Mouse (Mus musculus): Measurements from ENCODE around the gene Cep68. TPM values are rescaled to one million over a fixed set of nuclear protein-coding genes. Genes with fewer than 3 reads are reported as not detected.
A peak's percentile ranks its signal among the peaks of the same experiment; 100 is the strongest.

Gene Cep68
- polyA plus RNA-seq, 1 experiment from 2014 or later: 25.8 TPM

DNA sequence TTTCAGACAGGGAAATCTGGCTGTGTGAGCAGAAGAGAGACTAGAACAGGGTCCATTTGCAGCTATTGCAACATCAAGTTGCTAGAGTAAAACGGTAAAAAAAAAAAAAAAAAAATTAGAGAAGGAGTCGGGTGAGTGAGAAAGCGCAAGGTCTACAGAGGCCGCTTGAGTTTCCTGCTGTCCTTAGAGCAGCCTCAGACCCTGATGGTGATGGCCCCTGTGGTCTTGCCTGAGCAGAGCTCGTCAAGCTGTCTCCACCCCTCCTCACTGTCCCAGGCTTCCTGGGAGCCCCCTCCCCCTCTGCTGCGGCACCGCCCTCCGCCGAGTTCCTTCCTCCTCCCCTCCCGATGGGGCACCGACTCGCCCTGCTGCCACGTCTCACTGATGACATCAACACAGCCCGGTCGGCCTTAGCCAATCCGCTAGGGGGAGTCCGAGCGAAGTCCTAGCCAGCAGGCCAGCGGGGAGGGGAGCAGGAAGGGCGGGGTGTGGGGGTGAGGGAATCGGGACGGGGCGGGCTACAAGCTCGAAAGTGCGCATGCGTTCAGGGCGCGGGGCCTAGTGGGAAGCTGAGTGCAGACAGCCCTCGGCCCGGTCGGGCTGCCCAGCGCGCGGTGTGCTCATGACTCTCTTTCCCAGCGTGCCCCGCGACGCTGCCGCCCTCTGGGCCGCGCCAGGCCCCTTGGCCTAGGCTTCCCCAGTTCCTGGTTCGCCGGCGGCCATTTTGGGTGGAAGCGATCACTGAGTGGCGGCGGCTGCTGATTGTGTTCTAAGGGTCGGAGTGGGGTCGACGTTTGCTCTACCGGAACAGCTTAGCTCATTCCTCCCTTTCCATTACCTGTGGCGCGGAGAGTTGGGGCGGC, 48.3 kb downstream of the Cep68 start, which contains the start of gene Rab1a:
Rab1a (plus strand) TSS at position 720 of the 863 bp plus-strand sequence.
- peaks cover 24% of the 10 kb centered on the region for H3K4me1 ChIP-seq (ENCODE audit: control insufficient read depth, insufficient read depth, low read depth, low read length)
- peak within 1 kb of the TSS; percentile 87 for H3K4me2 ChIP-seq (ENCODE audit: low read length)
- H3K9me3 ChIP-seq (ENCODE audit: control insufficient read depth, low read length): no peaks in the 10 kb centered on the region
- peak within 1 kb of the TSS; percentile 100 for H3K9ac ChIP-seq (ENCODE audit: low read depth, low read length)
- no peaks in the 10 kb centered on the region for H3K36me3 ChIP-seq (ENCODE audit: control insufficient read depth, insufficient read depth, low read length)
- peak; percentile 99 for ATAC-seq
- WGBS: under 1% methylated on average over 53 of the region's 54 CpGs
- peak within 1 kb of the TSS; percentile 100 for H3K4me3 ChIP-seq (ENCODE audit: low read length)
- no peaks in the 10 kb centered on the region for H3K27me3 ChIP-seq (replicated peaks; ENCODE audit: control insufficient read depth, insufficient read depth, low read length)
- peak within 1 kb of the TSS; percentile 97 for H3K27ac ChIP-seq (ENCODE audit: low read depth, low read length)

DNA sequence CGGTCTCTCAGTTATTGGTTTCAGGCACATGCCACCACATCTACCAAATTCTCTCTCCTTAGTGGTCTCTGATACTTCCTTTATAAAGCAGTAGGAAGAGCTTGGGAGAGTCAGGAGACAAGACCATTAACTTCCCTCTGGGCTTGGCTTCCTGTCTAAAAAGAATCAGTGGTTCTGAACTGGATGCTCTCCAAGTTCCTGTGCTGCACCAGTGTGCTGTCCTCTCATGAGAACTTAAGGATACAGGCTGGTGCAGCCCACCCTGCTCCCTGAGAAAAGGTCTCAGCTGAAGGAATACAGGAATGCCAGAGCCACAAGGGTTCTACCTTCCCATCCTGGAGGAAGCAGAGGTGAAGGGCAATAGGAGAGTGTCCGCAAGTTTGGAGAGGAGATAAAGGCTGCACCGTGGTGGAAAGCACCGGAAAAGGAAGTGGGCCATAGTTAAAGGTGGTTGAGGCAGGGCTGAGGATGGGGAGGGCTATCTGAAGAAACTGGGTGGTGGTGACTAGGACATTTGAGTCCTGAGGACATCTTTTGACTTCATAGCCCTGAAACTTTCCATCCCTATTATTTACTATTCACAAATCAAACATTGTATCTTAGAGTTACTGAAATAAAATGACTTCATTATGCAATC, 56.0 kb downstream of the Cep68 start:
- Histone ChIP-seq H3K4me3 (ENCODE audit: low read length) (no peak overlapping the region), H3K27me3 (replicated peaks; ENCODE audit: control insufficient read depth, insufficient read depth, low read length) (no peaks in the 10 kb centered on the region), H3K27ac (ENCODE audit: low read depth, low read length) (no peak overlapping the region), H3K4me1 (ENCODE audit: control insufficient read depth, insufficient read depth, low read depth, low read length) (no peaks in the 10 kb centered on the region), H3K9me3 (ENCODE audit: control insufficient read depth, low read length) (no peaks in the 10 kb centered on the region), H3K36me3 (ENCODE audit: control insufficient read depth, insufficient read depth, low read length) (no peaks in the 10 kb centered on the region), H3K4me2 (ENCODE audit: low read length) (no peak overlapping the region), H3K9ac (ENCODE audit: low read depth, low read length) (no peak overlapping the region)
- WGBS: 98% methylated on average over 4 of the region's 4 CpGs
- ATAC-seq: no peak

DNA sequence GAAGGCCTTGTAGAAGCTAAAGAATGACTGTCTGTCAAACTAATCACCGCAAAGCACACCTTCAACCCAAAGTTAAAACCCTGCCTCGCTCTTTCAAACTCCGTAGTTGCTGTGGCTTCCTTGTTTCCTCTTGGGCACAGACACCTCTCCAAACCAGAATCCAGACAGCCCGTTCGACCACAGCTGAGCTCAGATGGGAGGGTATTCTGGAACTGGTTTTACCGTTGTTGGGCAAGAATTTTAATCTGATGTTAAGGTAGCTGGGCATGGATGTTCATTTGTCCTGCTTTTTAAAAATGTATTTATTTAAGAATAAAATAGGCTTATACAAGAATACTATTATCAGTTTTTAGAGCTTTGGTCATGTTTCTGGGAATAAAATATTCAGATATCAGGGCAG, 62.0 kb downstream of the Cep68 start:
- WGBS: 87% methylated on average over 6 of the region's 6 CpGs
- no peaks in the 10 kb centered on the region for H3K27me3 ChIP-seq (replicated peaks; ENCODE audit: control insufficient read depth, insufficient read depth, low read length)
- no peak overlapping the region for H3K4me2 ChIP-seq (ENCODE audit: low read length)

More for the DNA sequence above, 62.0 kb downstream of the Cep68 start:
- H3K9ac ChIP-seq (ENCODE audit: low read depth, low read length): no peak overlapping the region
- H3K36me3 ChIP-seq (ENCODE audit: control insufficient read depth, insufficient read depth, low read length): no peaks in the 10 kb centered on the region
- H3K9me3 ChIP-seq (ENCODE audit: control insufficient read depth, low read length): no peaks in the 10 kb centered on the region
- H3K4me3 ChIP-seq (ENCODE audit: low read length): no peak overlapping the region
- ATAC-seq: no peak
- no peaks in the 10 kb centered on the region for H3K4me1 ChIP-seq (ENCODE audit: control insufficient read depth, insufficient read depth, low read depth, low read length)
- H3K27ac ChIP-seq (ENCODE audit: low read depth, low read length): no peak overlapping the region

Other genes starting within 250 kb of the Cep68 start
- gene Actr2, start 136.5 kb downstream of the Cep68 start, polyA plus RNA-seq (2015; fragmentation: Nextera tagmentation; extraction: Ambion mirVana): 155 and 166 TPM in 2 replicates
- gene Rab1a, start 48.0 kb downstream of the Cep68 start, polyA plus RNA-seq (2015; fragmentation: Nextera tagmentation; extraction: Ambion mirVana): 288 and 320 TPM in 2 replicates
- gene Slc1a4, start 83.3 kb upstream of the Cep68 start, polyA plus RNA-seq (2015; fragmentation: Nextera tagmentation; extraction: Ambion mirVana): 79.4 and 82.1 TPM in 2 replicates

All from hindbrain, embryonic 16.5 days (tissue).